Mouse (Mus musculus): Measurements from ENCODE around the gene 3110040N11Rik.

GRCm38 (mm10) chr7:81827806-81828667 is 38.8 kb upstream of the 3110040N11Rik start:
- no peak for TF ChIP-seq GATA1 (IDR thresholded peaks at IDR 0.05; ENCODE audit: borderline replicate concordance, low read length)
- TF ChIP-seq FLI1 (IDR thresholded peaks at IDR 0.05; ENCODE audit: low read length) = no peak

All from megakaryocyte, embryonic 14.5 days (primary cell).